Mouse (Mus musculus) erythroblast, embryonic 14.5 days (primary cell): ENCODE measurements around the gene Ipp.

Experiments
- GATA1 ChIP-seq: IDR thresholded peaks from 2 replicates; pipeline ENCODE4 v1.6.1; 2012; ENCODE audit warnings: low read length, inconsistent platforms, mixed read lengths
- TAL1 ChIP-seq: IDR thresholded peaks from 3 replicates; pipeline ENCODE4 v1.6.1; 2012; ENCODE audit warnings: low read length, inconsistent platforms, mixed read lengths

- TF ChIP-seq GATA1 (no peak), TAL1 (no peak)
Observed at GRCm38 (mm10) chr4:116464126-116464981, 43.0 kb upstream of the Ipp start, which contains the start of gene Mast2.
